Mouse (Mus musculus) forelimb bud, embryonic 11.5 days (tissue): Measurements from ENCODE around the gene Dnmt1.

Experiments
- DNase-seq: peaks from one replicate; pipeline ENCODE4 v3.0.0-alpha.2; 2012; ENCODE audit warnings: low read depth, low spot score

The Dnmt1 gene

GRCm38 (mm10) chr9:20886563-20886962, 73.1 kb downstream of the Dnmt1 start:
- DNase-seq: no peak

- no peak for DNase-seq
These were observed 80.4 kb downstream of the Dnmt1 start, which contains the start of gene Angptl6 for GRCm38 (mm10) chr9:20879097-20879792. Gene Angptl6, minus strand, starts transcription at chr9:20879727.

GRCm38 (mm10) chr9:20878710-20879065, 81.0 kb downstream of the Dnmt1 start:
- no peak for DNase-seq

GRCm38 (mm10) chr9:20878041-20878709, 81.5 kb downstream of the Dnmt1 start:
- DNase-seq: peak; percentile 100

GRCm38 (mm10) chr9:20877118-20878040, 82.3 kb downstream of the Dnmt1 start:
- no peak for DNase-seq

GRCm38 (mm10) chr9:20876318-20877117, 83.2 kb downstream of the Dnmt1 start:
- DNase-seq: no peak

GRCm38 (mm10) chr9:20875021-20875790, 84.5 kb downstream of the Dnmt1 start:
- no peak for DNase-seq

- no peak for DNase-seq
These were observed 86.2 kb downstream of the Dnmt1 start for GRCm38 (mm10) chr9:20873521-20873920.

GRCm38 (mm10) chr9:20872991-20873390, 86.7 kb downstream of the Dnmt1 start:
- no peak for DNase-seq

GRCm38 (mm10) chr9:20870211-20871173, 89.2 kb downstream of the Dnmt1 start:
- no peak for DNase-seq

- DNase-seq: no peak
These were observed 90.4 kb downstream of the Dnmt1 start for GRCm38 (mm10) chr9:20869246-20869645.

- no peak for DNase-seq
These were observed 91.2 kb downstream of the Dnmt1 start, which contains the start of gene A230050P20Rik for GRCm38 (mm10) chr9:20868448-20869001. Gene A230050P20Rik, plus strand, starts transcription at chr9:20868642.

- no peak for DNase-seq
These were observed 92.8 kb downstream of the Dnmt1 start for GRCm38 (mm10) chr9:20866879-20867278.

- DNase-seq: no peak
These were observed 97.5 kb downstream of the Dnmt1 start for GRCm38 (mm10) chr9:20862225-20862624.

- DNase-seq: no peak
These were observed 97.9 kb downstream of the Dnmt1 start for GRCm38 (mm10) chr9:20861821-20862220.

- DNase-seq: no peak
These were observed 99.8 kb downstream of the Dnmt1 start for GRCm38 (mm10) chr9:20859926-20860325.
